25 mouse cellular contexts compared by ENCODE assay signal in genomic region chr11:19851022-19851615, GRCm38 (mm10).
DNase-seq lines count a peak whose midpoint lies in the region; ATAC-seq and TF ChIP-seq lines count a peak whose summit lies in the region.
"Had no signal": no experiment of that assay in that cellular context is flagged by ENCODE, and none has a peak within 500 bp of the region (broad histone marks: within the 10 kb centered on the region; RNA-seq: fewer than 3 reads in every experiment).

No protein-coding gene starts in this region.

- peaks cover 20% of the 10 kb centered on the region for H3K4me1 ChIP-seq in kidney, adult 2 months (ENCODE audit: control insufficient read depth, insufficient read depth, low read length)
- H3K4me1 ChIP-seq in stomach, embryonic 16.5 days (ENCODE audit: control insufficient read depth, insufficient read depth, low read length), result peaks cover 8% of the 10 kb centered on the region
- H3K4me1 ChIP-seq in stomach, postnatal 0 days (replicated peaks; ENCODE audit: control insufficient read depth, insufficient read depth), result no peaks in the 10 kb centered on the region; the same call in 1 of the 2 replicates
- H3K4me1 ChIP-seq in liver, embryonic 16.5 days (ENCODE audit: control insufficient read depth, low read depth, low read length), result no peaks in the 10 kb centered on the region; the same call in 1 of the 2 replicates
- H3K4me1 ChIP-seq: forebrain, embryonic 13.5 days had no signal

- TF ChIP-seq EP300 in stomach, postnatal 0 days (optimal IDR thresholded peaks at IDR 0.05), result no peak

- peak; percentile 15 for DNase-seq in kidney, adult 2 months
- DNase-seq in kidney, adult 8-10 months, result no peak
- no peak for DNase-seq in stomach, postnatal 0 days (ENCODE audit: low spot score)
- DNase-seq in MN1 (ENCODE audit: low spot score), result no peak
- DNase-seq in frontal cortex, postnatal 36 days (ENCODE audit: low spot score in 2 of 2), result no peak
- DNase-seq: cerebellum, adult 11-12 months; cerebellum, postnatal 10 days; gastrocnemius, adult 2 months; heart, postnatal 4 days; kidney, adult 18-20 months; kidney, postnatal 14 days; lung, postnatal 4 days; thymus, adult 2 months; thymus, postnatal 4 days had no signal

- H3K27me3 ChIP-seq in kidney, adult 2 months (replicated peaks; ENCODE audit: control insufficient read depth, insufficient read depth, low read length), result no peaks in the 10 kb centered on the region
- no peaks in the 10 kb centered on the region for H3K27me3 ChIP-seq in stomach, embryonic 16.5 days (ENCODE audit: control insufficient read depth, insufficient read depth, low read length)
- no peaks in the 10 kb centered on the region for H3K27me3 ChIP-seq in stomach, postnatal 0 days (ENCODE audit: control insufficient read depth, insufficient read depth, low read length)
- no peaks in the 10 kb centered on the region for H3K27me3 ChIP-seq in liver, embryonic 16.5 days (ENCODE audit: control insufficient read depth, insufficient read depth, low read depth, low read length)
- H3K27me3 ChIP-seq: embryonic facial prominence, embryonic 13.5 days; forebrain, embryonic 13.5 days; limb, embryonic 13.5 days; stomach, embryonic 15.5 days had no signal

- no peak overlapping the region for H3K27ac ChIP-seq in kidney, adult 2 months (ENCODE audit: insufficient read depth, low read depth, low read length)
- H3K27ac ChIP-seq in stomach, embryonic 16.5 days (ENCODE audit: low read length), result peak overlapping the region; percentile 73
- no peak overlapping the region for H3K27ac ChIP-seq in stomach, postnatal 0 days (replicated peaks)
- H3K27ac ChIP-seq in liver, embryonic 16.5 days (ENCODE audit: low read length), result peak overlapping the region; percentile 39; the same call in 1 of the 2 replicates
- H3K27ac ChIP-seq: embryonic facial prominence, embryonic 13.5 days; forebrain, embryonic 13.5 days; gastrocnemius, adult 2 months; hindbrain, embryonic 14.5 days; layer of hippocampus, adult 2 months; limb, embryonic 13.5 days; stomach, embryonic 15.5 days had no signal

- no peak for TF ChIP-seq POLR2A in kidney, adult 2 months (IDR thresholded peaks at IDR 0.05; ENCODE audit: low read depth, low read length)

- no peak overlapping the region for H3K4me2 ChIP-seq in stomach, embryonic 16.5 days (ENCODE audit: low read depth, low read length)
- no peak overlapping the region for H3K4me2 ChIP-seq in stomach, postnatal 0 days (replicated peaks; ENCODE audit: low read depth)
- no peak overlapping the region for H3K4me2 ChIP-seq in liver, embryonic 16.5 days (ENCODE audit: low read depth, low read length)
- H3K4me2 ChIP-seq: embryonic facial prominence, embryonic 13.5 days; forebrain, embryonic 13.5 days; hindbrain, embryonic 14.5 days; limb, embryonic 13.5 days; stomach, embryonic 15.5 days had no signal

- 40% methylated on average over 6 of the region's 6 CpGs for WGBS in kidney, adult 2 months
- 27% methylated on average over 6 of the region's 6 CpGs for WGBS in stomach, embryonic 16.5 days
- WGBS in stomach, postnatal 0 days, result 31% methylated on average over 6 of the region's 6 CpGs
- 32% methylated on average over 6 of the region's 6 CpGs for WGBS in liver, embryonic 16.5 days (ENCODE audit: insufficient replicate concordance)

- no peak for TF ChIP-seq CTCF in kidney, adult 2 months (conservative IDR thresholded peaks at IDR 0.05; ENCODE audit: insufficient read depth, insufficient read length, low read depth, low read length)
- TF ChIP-seq CTCF in stomach, postnatal 0 days (IDR thresholded peaks at IDR 0.05; ENCODE audit: low read depth), result no peak

- ATAC-seq in stomach, embryonic 16.5 days (ENCODE audit: insufficient read depth, low FRiP score), result no peak
- ATAC-seq in stomach, postnatal 0 days (ENCODE audit: low FRiP score, low TSS enrichment), result no peak
- peak; percentile 66 for ATAC-seq in liver, embryonic 16.5 days (ENCODE audit: low read depth)
- ATAC-seq: CD4-positive, CD25-positive, alpha-beta regulatory T cell, adult 4 months; forebrain, embryonic 13.5 days; inflammation-experienced regulatory T-cells, adult 6 months; midbrain, embryonic 16.5 days had no signal

- no peak overlapping the region for H3K9ac ChIP-seq in stomach, embryonic 16.5 days (ENCODE audit: low read length)
- no peak overlapping the region for H3K9ac ChIP-seq in stomach, postnatal 0 days (ENCODE audit: low read length)
- no peak overlapping the region for H3K9ac ChIP-seq in liver, embryonic 16.5 days (ENCODE audit: low read depth, low read length)
- H3K9ac ChIP-seq: embryonic facial prominence, embryonic 13.5 days; forebrain, embryonic 13.5 days; hindbrain, embryonic 14.5 days; limb, embryonic 13.5 days; stomach, embryonic 15.5 days had no signal

- H3K4me3 ChIP-seq in kidney, adult 2 months (ENCODE audit: insufficient read depth, low read depth, low read length), result no peak overlapping the region
- H3K4me3 ChIP-seq in stomach, embryonic 16.5 days (replicated peaks; ENCODE audit: low read length), result no peak overlapping the region
- no peak overlapping the region for H3K4me3 ChIP-seq in stomach, postnatal 0 days (ENCODE audit: low read depth, low read length)
- no peak overlapping the region for H3K4me3 ChIP-seq in liver, embryonic 16.5 days (ENCODE audit: low read depth, low read length)
- H3K4me3 ChIP-seq: embryonic facial prominence, embryonic 13.5 days; forebrain, embryonic 13.5 days; gastrocnemius, adult 2 months; layer of hippocampus, adult 2 months; limb, embryonic 13.5 days; stomach, embryonic 15.5 days had no signal

- no peaks in the 10 kb centered on the region for H3K36me3 ChIP-seq in kidney, adult 2 months (ENCODE audit: control insufficient read depth, insufficient read depth, low read length)
- H3K36me3 ChIP-seq in stomach, embryonic 16.5 days (ENCODE audit: control insufficient read depth, insufficient read depth, low read length), result no peaks in the 10 kb centered on the region
- no peaks in the 10 kb centered on the region for H3K36me3 ChIP-seq in stomach, postnatal 0 days (ENCODE audit: control insufficient read depth, insufficient read depth, low read length)
- no peaks in the 10 kb centered on the region for H3K36me3 ChIP-seq in liver, embryonic 16.5 days (ENCODE audit: control insufficient read depth, insufficient read depth)
- H3K36me3 ChIP-seq: embryonic facial prominence, embryonic 13.5 days; limb, embryonic 13.5 days; stomach, embryonic 15.5 days had no signal

- H3K9me3 ChIP-seq in stomach, embryonic 16.5 days (replicated peaks; ENCODE audit: control insufficient read depth, low read length), result no peaks in the 10 kb centered on the region
- H3K9me3 ChIP-seq in stomach, postnatal 0 days (ENCODE audit: control insufficient read depth, low read length), result no peaks in the 10 kb centered on the region
- no peaks in the 10 kb centered on the region for H3K9me3 ChIP-seq in liver, embryonic 16.5 days (replicated peaks; ENCODE audit: control insufficient read depth, low read length)
- H3K9me3 ChIP-seq: embryonic facial prominence, embryonic 13.5 days; forebrain, embryonic 13.5 days; limb, embryonic 13.5 days; stomach, embryonic 15.5 days had no signal

Comparison
In these comparisons a context has a peak if more than half of its experiments do, and no peak if none do; other contexts are left out.
1. H3K27ac ChIP-seq: peak in stomach, embryonic 16.5 days (single experiment) and liver, embryonic 16.5 days (single experiment); none in kidney, adult 2 months (single experiment) and stomach, postnatal 0 days (single experiment).